In the genomic region with DNA sequence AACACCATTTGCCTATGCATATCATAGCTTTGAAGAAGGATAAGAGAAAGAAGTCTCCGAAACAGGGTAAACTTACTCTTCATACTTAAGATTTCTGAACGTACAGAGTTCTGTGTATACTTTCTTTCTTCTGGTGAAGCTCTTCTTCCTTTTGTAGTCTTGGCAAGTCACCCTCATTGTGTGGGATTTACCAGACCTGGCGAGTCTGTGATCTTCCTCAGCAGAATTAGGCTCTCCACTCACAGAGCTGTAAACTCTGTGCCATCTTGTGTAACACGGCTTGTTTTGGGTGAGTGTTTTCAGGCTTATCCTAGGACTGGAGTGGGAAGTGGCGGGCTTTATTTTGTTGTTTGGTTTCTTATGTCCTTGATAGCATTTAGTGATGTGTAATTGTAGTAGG, we compare ENCODE assay signal across 29 mouse cellular contexts.
"Had no signal": no experiment of that assay in that cellular context is flagged by ENCODE, and none has a peak within 500 bp of the region (broad histone marks: within the 10 kb centered on the region; RNA-seq: fewer than 3 reads in every experiment).

No protein-coding gene starts in this region.

- ATAC-seq: liver, embryonic 12.5 days; liver, postnatal 0 days; lung, postnatal 0 days; midbrain, embryonic 13.5 days; midbrain, embryonic 15.5 days; midbrain, embryonic 16.5 days had no signal

- DNase-seq: left cerebral cortex, postnatal 4 days; liver; liver, embryonic 13.5 days; liver, postnatal 0 days; lung, adult 18-20 months; lung, adult 2 months; lung, embryonic 14.5 days; lung, postnatal 10 days; lung, postnatal 14 days; lung, postnatal 36 days; lung, postnatal 4 days; midbrain, embryonic 14.5 days had no signal

- H3K4me3 ChIP-seq: limb, embryonic 10.5 days; limb, embryonic 12.5 days; limb, embryonic 13.5 days; limb, embryonic 15.5 days; liver, embryonic 12.5 days; liver, embryonic 13.5 days; liver, embryonic 15.5 days; lung, embryonic 15.5 days; megakaryocyte, embryonic 14.5 days; midbrain, embryonic 10.5 days; midbrain, embryonic 12.5 days; midbrain, embryonic 13.5 days; midbrain, embryonic 15.5 days; myocyte had no signal

- H3K27ac ChIP-seq: limb, embryonic 10.5 days; limb, embryonic 12.5 days; limb, embryonic 13.5 days; limb, embryonic 15.5 days; liver, embryonic 12.5 days; liver, embryonic 13.5 days; liver, embryonic 14.5 days; liver, embryonic 15.5 days; lung, embryonic 15.5 days; macrophage; midbrain, embryonic 10.5 days; midbrain, embryonic 12.5 days; midbrain, embryonic 13.5 days; midbrain, embryonic 15.5 days had no signal
